In the genomic region with DNA sequence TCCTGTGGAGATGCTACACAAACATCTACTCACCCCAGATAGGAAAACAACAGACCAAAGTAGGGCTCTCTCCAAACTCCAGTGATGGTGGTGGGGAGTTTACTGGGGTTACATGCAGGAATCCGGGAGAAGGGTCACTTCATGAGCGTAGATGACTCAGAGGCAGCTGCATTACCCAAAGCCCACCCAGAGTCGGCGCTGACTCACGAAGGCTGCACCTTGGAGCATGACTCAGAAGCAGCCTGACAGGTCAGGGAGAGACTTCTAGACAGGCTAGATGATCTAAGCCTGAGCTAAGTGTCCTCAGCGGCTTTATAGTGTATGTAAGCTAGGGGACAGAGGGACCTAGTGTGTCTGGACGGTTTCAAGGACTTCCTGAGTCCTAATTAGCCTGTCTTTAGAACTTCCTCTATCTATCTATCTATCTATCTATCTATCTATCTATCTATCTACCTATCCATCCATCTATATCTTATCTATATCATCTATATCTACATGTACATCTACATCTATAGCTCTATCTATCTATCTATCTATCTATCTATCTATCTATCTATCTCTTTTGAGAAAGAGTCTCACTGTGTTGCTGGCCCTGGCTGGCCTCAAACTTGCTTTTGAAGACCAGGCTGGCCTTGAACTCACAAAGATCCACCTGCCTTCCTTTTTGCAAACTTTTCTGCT, we compare ENCODE assay signal across 14 mouse cellular contexts. TPM values are rescaled to one million over a fixed set of nuclear protein-coding genes. Genes with fewer than 3 reads are reported as not detected.
A peak's percentile ranks its signal among the peaks of the same experiment; 100 is the strongest.
DNase-seq lines count a peak whose midpoint lies in the region; ATAC-seq lines count a peak whose summit lies in the region.
"Had no signal": no experiment of that assay in that cellular context is flagged by ENCODE, and none has a peak within 500 bp of the region (broad histone marks: within the 10 kb centered on the region; RNA-seq: fewer than 3 reads in every experiment).

No protein-coding gene starts in this region.

- DNase-seq in adrenal gland, adult 2 months = peak; percentile 75
- DNase-seq in adrenal gland, adult 18-20 months (ENCODE audit: low spot score in 2 of 2) = no peak
- peak; percentile 47 to 56 for DNase-seq in adrenal gland, postnatal 36 days
- no peak for DNase-seq in cerebellum, adult 18-20 months
- DNase-seq in retina, postnatal 1 day = no peak
- no peak for DNase-seq in right cerebral cortex, postnatal 4 days
- DNase-seq: cerebellum, adult 11 months; cerebellum, postnatal 36 days; kidney, adult 8-10 months; liver, postnatal 0 days; lung, postnatal 14 days had no signal

- ATAC-seq in CD4-positive, CD25-positive, alpha-beta regulatory T cell, adult 4 months = peak; percentile 65
- peak; percentile 21 for ATAC-seq in neutrophil, adult 5-6 weeks (ENCODE audit: extremely low read depth, insufficient number of reproducible peaks, low FRiP score, poor library complexity, severe bottlenecking)
- ATAC-seq: forebrain, embryonic 14.5 days had no signal

RNA-seq across cellular contexts. Expression of gene Ube2f, which starts 30.3 kb away (rescaled TPM):
- total RNA-seq in adrenal gland, adult 2 months (2021) = 100 to 1,000 TPM in 1 of 2 experiments, 10 to 100 TPM in 1; 64.8 to 109 TPM
- 11.7 and 13.9 TPM in 2 replicates for polyA plus RNA-seq in adrenal gland, adult 2 months (2012; rRNA removed)
- total RNA-seq in adrenal gland, adult 18-20 months (2021) = 100 to 1,000 TPM in 1 of 2 experiments, 10 to 100 TPM in 1; 92.7 to 117 TPM
- 10 to 100 TPM; 85.2 to 93.4 TPM for polyA plus RNA-seq in CD4-positive, CD25-positive, alpha-beta regulatory T cell, adult 4 months (2017; shearing (Covaris generic))
- total RNA-seq in adrenal gland, postnatal 36 days (2021) = 10 to 100 TPM; 72.8 to 94.6 TPM
- total RNA-seq in neutrophil, adult 5-6 weeks (2017) = 34.9 and 42.0 TPM in 2 replicates

RNA-seq across cellular contexts. Expression of gene Ramp1, which starts 40.2 kb away (rescaled TPM):
- 10 to 100 TPM in 1 of 2 experiments, 1 to 10 TPM in 1; 8.0 to 10.7 TPM for total RNA-seq in adrenal gland, adult 2 months (2021)
- 19.9 and 26.5 TPM in 2 replicates for polyA plus RNA-seq in adrenal gland, adult 2 months (2012; rRNA removed)
- 1 to 10 TPM; 6.7 to 9.2 TPM for total RNA-seq in adrenal gland, adult 18-20 months (2021)
- 10 to 100 TPM; 28.9 to 31.6 TPM for polyA plus RNA-seq in CD4-positive, CD25-positive, alpha-beta regulatory T cell, adult 4 months (2017; shearing (Covaris generic))
- total RNA-seq in adrenal gland, postnatal 36 days (2021) = 1 to 10 TPM; 6.1 to 6.3 TPM
- total RNA-seq in neutrophil, adult 5-6 weeks (2017) = 10.1 and 10.8 TPM in 2 replicates

Comparison
In these comparisons a context has a peak if more than half of its experiments do, and no peak if none do; other contexts are left out.
1. DNase-seq: peak in adrenal gland, adult 2 months (single experiment) and adrenal gland, postnatal 36 days (2 of 2); none in adrenal gland, adult 18-20 months (0 of 2), cerebellum, adult 18-20 months (0 of 2), retina, postnatal 1 day (single experiment) and right cerebral cortex, postnatal 4 days (single experiment).